Mouse (Mus musculus) c-Kit-positive CD71-positive TER-119-positive erythroid progenitor cells, embryonic 14.5 days (primary cell): ENCODE results near the gene Dhrs2.
A peak's percentile ranks its signal among the peaks of the same experiment; 100 is the strongest.

Experiments used
- DNase-seq: peaks from one replicate; pipeline ENCODE4 v3.0.0-alpha.2; 2013; ENCODE audit warnings: low spot score

Dhrs2 gene

GRCm38 (mm10) chr14:55221707-55222106 is at the start of gene Dhrs2:
TSS of gene Dhrs2 (plus strand) at chr14:55222007.
- no peak for DNase-seq

DNA sequence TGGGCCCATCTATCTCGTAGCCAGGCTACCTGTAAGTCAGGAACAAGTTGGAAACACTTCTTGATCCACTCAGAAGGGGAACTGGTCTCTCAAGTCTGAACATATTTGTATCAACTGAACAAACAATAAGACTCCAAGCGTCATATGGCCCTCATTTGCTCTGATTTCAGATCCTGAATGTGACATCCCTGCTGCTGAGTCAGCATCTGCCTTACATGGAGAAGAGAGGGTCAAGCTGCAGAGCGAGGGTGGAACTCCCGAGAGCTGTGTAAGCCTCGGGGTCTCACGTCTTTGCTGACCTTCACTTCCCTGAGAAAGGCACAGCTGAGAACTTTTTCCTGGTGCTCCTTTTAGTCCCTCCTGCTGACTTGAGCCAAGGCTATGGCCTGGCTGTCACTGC is 47.6 kb upstream of the Dhrs2 start:
- DNase-seq: no peak

GRCm38 (mm10) chr14:55177274-55177673 is 44.5 kb upstream of the Dhrs2 start:
- peak; percentile 11 for DNase-seq

DNA sequence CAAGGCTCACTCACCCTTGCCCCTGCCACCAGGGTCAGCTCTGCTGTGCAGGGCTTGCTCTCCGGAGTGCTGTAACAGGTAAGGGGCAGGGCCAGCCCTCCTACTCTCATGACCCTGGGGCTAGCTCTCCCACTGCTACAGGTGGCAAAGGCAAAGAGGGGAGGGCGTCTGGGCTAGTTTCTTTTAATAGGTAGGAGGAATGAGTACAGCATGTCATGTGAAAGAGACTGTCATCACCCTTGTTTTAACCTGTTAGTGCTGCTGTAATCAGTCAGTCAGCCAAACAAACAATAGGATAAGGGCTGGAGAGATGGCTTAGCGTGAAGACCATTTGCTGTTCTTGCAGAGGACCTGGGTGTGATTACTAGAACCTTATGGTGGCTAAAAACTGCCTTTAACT is 40.9 kb upstream of the Dhrs2 start:
- no peak for DNase-seq

DNA sequence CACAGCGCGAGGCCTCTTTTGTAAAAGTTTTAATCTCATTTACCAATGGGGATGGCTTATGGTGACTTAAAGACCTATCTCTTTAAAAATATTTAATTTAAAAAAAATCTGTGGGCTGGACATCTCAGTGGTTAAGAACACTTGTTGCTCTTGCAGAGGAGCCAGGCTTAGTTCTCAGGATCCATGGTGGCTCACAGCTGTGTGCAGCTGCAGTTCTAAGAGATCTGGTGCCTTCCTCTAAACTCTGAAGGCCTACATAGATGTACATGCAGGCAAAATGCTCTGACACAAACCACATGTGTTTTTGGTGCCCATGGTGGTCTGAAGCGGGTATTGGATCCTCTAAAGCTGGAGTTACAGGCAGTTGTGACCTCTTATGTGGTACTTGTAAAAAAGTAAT is 38.6 kb upstream of the Dhrs2 start:
- DNase-seq: no peak

DNA sequence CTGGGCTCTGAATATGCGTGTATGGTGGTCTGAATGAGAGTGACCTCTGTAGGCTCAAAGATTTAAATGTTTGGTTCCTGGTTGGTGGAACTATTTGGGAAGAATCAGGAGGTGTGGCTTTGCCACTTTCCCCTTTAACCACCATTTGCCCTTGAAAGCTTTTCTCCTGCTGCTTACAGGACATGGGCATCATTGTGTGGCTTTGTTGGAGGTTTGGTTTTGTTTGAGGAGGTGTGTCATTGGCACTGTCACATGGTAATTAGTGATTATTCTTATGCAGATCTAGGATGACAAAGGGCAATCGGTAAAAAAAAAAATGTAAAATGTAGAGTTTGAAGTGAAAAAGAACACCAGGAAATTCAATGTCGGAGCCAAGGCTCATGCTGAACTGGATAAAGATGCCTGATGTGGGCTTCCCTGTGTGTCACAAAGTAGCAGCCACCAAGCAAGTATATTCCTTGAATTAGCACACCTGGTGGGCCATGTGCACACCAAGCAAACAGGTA is 37.1 kb upstream of the Dhrs2 start:
- DNase-seq: no peak

- DNase-seq: no peak
Measured at GRCm38 (mm10) chr14:55188491-55188890, 33.3 kb upstream of the Dhrs2 start.

- no peak for DNase-seq
Measured at GRCm38 (mm10) chr14:55189351-55189769, 32.4 kb upstream of the Dhrs2 start.

DNA sequence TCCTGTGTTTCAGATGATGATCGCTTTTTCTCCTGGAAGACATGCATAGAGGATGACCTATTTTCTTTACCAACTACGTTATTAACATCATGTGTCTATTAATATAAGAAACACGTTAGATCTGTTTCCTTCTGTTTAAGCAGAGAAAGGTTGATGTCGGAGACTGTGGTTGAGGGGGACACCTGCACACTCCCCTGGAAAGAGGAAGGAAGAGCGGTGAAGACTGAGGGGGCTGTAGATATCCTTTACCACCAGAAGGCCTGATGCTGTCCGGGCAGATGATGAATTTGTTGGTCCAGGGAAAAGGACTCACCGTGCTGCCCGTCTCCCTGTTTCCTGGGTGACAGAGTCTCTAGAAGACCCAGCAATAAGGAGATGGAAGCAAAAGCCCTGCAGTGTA is 28.5 kb upstream of the Dhrs2 start:
- no peak for DNase-seq

GRCm38 (mm10) chr14:55193876-55194635 is 27.8 kb upstream of the Dhrs2 start:
- no peak for DNase-seq

DNA sequence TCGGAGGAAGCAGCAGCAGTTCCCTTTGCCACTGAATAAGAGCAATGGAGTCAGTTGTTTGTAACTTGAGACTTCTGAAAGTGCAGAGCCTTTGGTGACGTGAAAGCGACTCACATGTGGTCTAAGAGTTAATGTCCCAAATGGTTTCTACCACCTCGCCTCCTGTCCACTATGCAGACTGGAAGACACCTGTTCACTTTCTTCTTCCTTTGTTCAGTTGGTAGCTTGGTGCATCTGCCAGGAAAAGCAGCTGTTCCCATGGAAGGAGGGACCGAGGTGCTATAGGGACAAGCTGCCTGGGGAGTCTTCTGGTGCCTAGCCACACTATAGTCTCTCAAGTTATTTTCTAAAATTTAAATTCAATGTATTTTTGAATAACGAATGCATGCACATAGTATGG is 27.0 kb upstream of the Dhrs2 start:
- DNase-seq: no peak

DNA sequence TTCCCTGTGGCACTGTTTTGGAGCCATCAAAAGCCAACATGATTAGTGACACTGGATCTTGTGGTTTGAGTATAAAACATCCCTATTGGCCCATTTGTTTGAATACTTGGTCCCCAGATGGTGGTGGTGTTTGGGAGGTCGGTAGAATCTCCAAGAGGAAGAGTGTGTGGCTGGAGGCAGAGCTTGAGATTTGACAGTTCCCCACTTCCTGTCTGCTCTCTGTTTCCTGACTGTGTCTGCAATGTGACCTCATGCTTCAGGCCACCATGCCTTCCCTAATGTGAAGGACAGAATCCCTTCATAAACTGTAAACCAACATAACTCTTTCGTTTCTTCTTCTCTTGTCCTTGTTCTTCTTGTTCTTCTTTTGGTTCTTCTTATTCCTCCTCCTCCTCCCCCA is 24.7 kb upstream of the Dhrs2 start:
- no peak for DNase-seq

DNA sequence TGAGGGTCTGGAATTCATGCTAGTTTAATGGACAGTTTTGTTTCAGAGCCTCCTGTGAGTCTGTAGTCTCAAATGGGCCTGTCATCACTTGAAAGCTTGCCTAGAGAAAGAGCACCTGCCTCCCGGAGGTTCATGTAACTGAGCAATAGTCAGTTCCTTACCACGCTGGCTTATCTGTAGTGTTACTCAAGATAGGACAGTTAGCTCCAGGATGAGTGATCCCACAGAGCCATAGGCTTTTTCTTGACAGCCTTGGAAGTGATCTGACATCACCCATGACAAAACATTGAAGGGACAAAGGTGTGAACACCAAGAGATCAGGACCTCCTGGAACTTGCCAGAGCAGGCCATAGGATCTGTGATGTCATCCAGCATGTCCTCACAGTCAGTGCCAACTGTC is 23.6 kb upstream of the Dhrs2 start:
- no peak for DNase-seq

DNA sequence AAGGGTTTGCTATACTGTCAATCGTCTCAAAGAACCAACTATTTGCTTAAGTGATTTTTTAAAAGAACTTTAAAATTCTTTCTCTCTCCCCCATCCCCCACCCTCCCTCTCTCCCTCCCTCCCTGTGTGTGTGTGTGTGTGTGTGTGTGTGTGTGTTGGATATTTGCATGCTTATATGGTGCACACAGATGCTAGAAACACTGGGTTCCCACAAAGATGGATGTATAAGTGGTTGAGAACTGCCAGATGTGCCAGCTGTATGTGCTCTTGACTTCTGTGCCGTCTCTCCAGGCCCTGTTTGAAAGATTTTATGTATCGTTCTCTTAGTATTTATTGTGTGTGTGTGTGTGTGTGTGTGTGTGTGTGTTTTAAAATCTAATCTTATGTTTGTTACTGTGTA is 17.3 kb upstream of the Dhrs2 start:
- DNase-seq: no peak

DNA sequence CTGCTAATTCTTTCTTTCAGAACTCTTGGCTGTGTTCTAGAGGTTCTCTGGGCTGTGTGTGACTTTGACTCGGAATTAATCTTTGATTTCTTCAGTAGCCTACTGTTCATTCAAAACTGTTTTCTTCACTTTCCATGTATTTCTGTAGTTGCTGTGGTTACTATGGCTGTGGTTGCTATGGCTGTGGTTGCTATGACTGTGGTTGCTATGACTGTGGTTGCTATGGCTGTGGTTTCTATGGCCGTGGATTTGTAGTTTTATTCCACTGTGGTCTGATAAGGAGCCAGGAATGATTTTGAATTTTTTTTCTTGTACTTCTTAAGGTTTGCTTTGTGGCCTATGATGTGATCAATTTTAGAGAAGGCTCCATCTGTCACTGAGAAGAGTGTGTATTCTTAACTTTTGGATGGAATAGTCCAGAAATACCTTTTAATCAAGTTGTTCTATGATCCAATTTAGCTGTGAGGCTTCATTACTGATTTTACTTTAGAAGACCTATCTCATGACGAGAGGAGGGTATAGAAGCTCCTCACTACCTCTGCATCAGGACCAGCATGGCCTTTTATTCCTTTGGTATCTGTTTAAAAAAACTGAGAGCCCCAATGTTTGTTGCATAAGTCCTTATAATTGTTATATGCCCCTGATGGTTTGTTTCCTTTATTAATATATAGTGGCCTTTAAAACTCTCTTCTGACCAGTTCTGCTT is 16.6 kb upstream of the Dhrs2 start:
- DNase-seq: no peak

DNA sequence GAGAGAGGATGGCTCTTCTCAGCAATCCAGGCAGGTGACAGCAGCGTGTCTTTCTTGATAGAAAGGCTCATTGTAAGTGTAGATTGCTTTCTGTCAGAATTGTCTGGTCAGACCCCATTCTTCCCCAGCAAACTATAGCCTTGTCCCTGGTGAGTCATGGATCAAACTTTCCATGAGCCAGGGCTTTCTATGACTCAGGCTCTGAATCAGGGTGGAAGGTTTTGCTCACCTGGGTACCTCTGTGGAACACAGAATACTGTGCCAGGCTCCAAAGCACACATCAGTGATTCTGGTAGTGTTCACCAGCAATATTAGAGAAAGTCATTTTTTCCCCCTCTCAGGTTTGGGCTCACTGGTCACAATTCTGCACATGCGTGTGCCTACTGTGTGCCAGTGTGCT is 13.5 kb upstream of the Dhrs2 start:
- no peak for DNase-seq

GRCm38 (mm10) chr14:55213621-55214020 is 8.2 kb upstream of the Dhrs2 start:
- DNase-seq: no peak

- peak; percentile 45 for DNase-seq
Measured at GRCm38 (mm10) chr14:55214507-55214906, 7.3 kb upstream of the Dhrs2 start.

DNA sequence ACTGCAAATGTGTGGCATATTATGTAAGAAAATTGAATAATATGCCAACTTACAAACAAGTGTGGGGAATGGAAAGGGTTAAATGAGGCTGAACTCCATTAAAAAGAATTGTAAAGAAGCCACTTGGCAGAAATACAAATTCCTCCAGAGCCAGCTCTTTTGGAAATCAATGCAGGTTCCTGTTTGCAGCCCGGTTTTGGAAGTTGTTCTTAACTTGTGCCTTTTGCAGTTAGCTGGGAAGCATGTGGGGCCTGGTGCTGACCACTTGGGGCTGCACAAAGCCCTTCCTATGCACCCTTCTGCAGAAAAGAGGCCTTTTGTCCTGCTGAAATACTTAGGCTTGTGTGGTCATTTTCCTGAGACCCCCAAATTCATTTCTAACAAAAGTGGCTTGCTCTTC is 1.4 kb downstream of the Dhrs2 start:
- DNase-seq: no peak

DNA sequence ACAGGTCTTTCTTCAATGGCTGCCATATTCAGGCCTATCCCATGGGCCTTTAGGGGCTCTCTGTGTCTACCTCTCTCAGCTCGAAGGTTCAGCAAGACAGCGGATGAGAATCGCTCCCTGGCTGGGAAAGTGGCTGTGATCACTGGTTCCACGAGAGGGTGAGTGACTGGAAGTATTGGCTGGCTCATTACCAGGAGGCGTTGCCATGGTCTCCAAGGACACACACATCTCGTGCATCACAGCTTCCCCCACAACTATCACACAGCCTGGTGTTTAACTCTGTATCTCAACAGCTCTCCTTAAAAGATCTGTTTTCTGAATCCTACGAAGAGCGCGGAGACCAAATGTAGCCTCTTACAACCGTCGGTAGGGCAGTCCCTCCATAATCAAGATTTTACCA is 12.8 kb downstream of the Dhrs2 start:
- DNase-seq: no peak

- DNase-seq: no peak
Measured at GRCm38 (mm10) chr14:55236685-55237084, 14.9 kb downstream of the Dhrs2 start.

DNA sequence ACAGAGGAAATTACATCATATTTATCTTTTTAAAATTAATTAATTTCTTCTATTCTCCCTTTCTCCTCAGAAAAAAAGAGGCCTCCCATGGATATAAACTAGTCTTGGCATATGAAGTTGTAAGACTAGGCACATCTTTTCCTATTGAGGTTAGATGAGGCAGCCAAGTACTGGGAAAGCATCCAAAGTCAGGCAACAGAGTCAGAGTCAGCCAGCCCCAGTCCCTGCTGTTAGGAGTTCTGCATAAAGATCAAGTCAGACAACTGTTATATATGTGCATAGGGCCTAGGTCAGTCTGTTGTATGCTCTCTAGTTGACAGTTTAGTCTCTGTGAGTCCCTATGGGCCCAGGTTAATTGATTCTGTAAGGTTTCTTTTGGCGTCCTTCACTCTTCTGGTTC is 20.9 kb downstream of the Dhrs2 start:
- DNase-seq: no peak

- DNase-seq: no peak
Measured at GRCm38 (mm10) chr14:55247181-55247580, 25.4 kb downstream of the Dhrs2 start.

DNA sequence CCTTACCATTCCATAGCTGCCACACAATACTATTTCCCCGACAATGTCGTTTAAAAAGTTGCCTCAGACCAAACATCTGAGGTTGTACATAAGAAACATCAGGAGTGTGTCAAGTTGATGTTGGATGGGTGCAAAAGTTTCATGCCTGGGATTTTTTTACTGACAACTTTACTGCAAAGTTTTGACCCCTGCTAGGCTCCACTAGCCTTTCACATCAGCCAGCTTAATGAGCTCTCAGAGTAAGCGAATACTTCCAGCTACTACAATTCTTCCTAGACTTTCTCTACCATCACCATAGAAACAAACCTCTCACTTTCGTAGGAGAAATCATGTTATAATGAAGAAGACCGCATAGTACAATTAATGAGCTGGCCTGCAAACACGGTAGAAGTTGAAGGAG is 26.5 kb downstream of the Dhrs2 start:
- no peak for DNase-seq
